Mouse (Mus musculus) layer of hippocampus, adult 9-11 months (tissue): ENCODE results near the gene Phb2.

Experiments used
- DNase-seq: peaks from one replicate; pipeline ENCODE4 v3.0.0; 2022

Gene Phb2

DNA sequence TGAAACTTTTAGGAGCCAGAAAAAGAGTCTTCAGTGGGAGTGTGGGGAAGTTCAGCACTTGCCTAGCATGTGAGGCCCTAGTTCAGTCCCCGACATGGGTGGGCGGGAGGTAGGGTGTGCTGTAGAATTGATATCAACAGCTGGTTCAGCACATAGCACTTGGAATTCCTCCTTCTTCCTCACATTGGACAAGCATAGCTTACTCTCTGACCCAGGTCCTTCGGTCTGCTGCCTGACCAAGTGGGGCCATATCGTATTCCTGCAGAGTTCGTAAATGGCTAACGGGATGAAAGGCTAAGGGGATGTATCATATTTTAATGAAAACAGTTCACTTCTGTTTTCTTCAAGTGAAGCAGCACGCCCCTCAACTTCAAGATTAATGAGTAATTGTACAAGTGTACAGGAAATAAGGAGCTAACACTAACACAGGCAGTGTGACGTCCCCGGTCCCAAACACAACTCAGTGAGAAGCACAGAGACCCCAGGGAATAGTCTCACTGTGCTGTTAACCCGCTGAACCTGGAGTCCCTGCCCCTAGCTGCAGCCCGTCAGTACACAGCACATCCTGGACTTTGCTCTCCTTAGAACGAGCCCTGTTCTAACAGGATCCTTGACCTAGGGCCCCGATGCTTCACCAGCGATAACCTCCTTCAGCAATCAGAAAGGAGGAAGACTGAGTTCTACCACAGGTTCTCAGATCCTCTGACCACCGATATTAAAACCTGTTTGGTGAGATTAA lies 18.7 kb upstream of the Phb2 start:
- no peak for DNase-seq

DNA sequence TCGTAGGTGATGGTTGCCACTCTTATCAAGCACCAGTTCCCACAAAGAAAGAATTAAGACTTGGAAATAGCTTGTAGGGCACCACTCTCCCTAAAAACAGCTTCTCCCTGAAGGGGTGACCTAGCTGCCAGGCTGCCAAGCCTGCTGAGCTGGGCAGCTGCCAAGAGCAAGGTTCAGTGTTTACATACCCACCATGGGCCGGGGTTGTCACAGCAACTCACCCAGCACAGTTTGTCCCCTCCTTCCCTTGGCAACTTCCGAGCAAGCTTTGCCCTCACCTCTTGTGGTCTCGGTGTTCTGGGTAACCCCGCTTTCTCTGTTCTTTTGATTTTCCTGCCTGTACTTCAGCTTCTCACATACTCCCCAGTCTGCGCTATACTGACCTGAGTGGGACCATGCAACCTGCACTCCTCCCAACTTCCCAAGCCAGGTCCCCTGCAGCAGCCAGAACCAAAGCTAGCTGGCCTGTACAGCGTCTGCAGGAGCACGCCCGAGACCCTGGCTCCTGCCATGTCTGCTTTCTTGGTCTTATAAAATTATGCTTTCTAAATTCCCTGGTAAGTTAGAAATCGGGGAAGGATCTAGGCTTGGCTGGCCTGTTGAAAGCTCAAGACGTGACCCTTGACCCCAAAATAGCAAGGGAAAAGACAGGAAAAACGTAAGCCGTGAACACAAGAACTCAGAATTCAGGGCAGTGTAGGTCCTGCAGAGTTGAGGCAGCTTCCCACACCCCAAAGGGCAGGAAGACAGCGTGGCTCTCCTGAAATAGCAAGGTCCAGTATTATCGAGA lies 17.8 kb upstream of the Phb2 start:
- peak; percentile 63 for DNase-seq

DNA sequence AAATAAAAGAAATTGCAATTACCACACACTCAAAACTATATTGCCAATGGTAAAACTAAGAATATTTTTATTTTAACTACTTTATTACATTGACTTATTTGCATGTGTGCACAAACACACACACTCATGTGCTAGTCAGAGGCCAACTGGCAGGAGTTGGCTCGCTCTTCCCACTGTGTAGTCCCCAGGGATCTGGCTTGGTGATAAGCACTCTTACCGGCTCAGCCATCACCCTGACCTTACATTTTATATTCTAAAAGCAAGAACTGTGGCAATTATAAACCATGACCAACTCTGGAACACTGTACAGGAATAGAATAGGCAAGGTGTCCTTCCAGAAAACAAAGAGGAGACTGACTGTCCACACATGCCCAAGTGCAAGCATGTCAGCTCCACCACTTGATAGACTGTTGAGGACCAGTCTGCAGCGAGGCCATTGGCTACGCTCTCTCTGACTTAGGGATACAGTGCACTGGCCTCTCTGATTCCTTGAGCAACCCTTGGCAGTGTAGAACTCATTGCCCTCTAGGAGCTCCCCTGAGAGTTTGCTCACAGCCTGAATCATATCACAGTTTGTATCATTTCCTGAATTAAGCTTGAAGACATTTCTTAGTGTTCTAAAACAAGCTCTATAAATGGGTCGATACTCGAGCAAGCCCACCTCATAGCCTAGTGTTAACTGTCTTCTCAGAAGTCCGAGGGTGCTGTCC lies 15.5 kb upstream of the Phb2 start:
- DNase-seq = no peak

DNA sequence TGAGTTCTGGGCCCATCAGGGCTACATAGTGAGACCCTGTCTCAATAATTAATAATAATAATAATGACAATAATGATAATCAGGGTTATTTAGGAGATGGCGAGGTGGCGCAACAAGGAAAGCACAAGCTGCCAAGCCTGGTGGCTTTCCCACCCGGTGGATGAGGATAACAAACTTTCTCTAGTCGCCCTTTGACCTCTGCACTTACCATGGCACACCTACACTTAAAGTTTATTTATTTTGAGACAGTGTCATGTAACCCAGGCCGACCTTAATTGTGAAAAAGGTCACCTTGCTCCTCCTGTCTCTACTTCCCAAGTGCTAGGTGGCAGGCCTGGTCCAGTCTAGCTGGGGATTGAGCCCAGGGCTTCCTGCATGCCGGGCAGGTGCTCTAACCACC lies 13.4 kb upstream of the Phb2 start:
- DNase-seq = no peak

DNA sequence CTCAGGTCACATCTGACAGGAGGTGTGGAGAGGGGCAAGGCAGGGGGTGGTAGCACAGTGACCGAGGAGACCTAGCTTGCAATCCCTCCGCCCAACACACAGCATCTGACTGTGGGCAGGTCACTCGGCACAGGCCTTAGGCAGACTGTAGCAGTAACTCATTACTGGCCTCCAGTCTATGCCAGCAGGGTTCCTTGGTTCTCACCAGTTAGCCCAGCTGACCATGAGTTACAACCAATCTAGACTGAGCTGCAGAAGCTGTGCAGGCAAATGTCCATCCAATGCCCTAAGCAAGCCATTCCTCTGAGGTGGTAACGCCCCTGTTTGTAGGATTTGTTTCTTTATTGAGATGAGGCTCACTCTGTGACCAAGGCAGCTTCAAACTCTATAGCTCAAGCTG lies 12.8 kb upstream of the Phb2 start:
- DNase-seq = no peak

DNA sequence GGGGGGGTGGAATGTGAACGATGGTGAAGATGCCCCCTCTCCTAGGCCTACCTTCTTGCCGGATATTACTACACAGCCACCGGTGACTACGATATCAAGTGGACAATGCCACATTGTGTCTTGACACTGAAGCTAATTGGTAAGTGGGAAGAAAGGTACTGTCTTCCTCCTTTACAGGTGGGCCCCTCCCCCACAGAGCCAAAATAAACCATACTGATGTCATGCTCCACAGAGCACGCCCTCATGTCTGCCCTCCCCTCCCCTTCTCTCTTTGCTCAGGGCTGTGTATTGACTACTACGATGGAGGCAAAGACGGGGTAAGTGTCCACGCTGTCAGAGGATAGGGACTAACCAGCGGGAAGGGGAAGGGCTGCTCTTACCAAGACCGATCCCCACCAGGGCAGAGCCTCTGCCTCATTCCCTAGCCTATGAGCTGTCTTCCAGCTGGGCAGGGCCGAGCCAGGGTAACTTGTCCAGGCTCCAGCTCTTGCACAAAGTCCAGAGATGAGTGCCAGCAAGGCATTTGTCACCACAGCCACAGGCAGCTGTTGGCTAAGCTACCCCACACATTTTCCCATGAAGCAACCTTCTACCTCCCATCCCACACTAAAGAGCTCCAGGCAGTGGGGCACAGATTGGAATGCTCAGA lies 12.1 kb upstream of the Phb2 start:
- peak; percentile 82 for DNase-seq

DNA sequence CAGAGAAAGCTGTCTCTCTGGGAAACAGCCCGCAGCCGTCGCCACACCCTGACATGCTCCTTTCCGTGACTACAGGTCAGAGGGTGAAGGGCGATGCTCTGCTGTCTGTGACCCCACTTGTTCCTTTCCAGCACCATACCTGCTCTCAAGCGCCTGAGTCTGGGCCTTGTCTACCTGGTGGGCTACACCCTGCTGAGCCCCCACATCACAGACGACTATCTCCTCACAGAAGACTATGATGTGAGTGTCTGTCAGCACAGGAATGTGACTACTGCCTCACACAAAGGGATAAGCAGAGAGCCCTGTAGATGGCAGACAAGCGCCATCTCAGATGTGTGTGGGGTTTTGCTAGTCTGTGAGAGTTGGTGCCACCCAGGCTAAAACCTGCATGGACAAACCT lies 10.8 kb upstream of the Phb2 start:
- DNase-seq = no peak

DNA sequence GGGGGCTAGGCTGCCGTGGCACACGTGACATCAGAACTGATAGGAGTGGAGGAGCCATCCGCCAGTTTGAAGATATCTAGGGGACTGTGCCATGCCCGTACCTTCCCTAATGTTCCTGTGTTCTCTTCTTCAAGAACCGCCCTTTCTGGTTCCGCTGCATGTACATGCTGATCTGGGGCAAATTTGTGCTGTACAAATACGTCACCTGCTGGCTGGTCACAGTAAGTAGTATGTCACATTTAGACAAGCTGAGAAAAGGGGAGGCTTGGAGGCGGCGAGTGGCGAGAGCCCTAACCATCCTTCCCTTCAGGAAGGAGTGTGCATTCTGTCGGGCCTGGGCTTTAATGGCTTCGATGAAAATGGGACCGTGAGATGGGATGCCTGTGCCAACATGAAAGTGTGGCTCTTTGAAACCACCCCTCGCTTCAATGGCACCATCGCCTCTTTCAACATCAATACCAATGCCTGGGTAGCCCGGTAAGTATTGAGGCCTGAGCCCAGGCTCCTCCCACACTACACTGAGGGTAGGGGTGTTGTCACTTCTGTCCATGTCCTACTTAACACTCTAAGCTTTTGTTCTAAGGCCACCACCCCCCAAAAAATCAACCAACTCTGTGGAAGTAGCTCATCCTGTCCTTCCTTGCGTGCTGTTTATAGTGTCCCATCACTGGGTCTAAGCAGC lies 9.9 kb upstream of the Phb2 start:
- DNase-seq = no peak

DNA sequence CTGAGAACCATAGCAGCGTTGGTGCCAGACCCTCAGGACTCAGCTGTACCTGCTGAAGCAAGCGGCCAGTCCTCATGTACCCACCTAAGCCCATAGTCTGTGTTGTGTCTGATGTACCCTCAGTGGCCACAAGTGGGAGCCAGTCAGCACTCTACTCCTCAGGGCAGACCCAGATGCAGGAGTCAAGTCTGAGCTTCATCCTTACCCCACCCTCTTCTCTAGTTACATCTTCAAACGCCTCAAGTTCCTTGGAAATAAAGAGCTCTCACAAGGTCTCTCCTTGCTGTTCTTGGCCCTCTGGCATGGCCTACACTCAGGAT lies 9.4 kb upstream of the Phb2 start:
- peak; percentile 61 for DNase-seq

DNA sequence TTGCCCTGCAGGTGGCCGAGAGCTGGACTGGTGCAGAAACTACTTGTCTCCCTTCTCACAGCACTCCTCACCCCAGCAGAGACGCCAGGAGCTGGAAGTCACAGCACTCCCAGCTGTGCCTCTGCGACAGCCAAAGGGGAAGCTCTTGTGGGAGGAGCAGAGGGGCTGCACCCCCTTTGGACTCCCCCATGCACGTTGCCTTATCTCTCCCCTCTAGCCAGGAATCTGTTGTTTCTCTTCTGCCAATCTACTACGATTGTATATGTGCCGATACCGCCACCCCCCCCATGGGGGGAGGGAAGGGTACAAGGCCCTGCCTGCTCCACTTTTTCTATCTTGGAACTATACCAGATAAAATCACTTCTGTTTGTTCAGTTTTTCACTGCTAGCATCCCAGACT lies 8.3 kb upstream of the Phb2 start:
- no peak for DNase-seq

DNA sequence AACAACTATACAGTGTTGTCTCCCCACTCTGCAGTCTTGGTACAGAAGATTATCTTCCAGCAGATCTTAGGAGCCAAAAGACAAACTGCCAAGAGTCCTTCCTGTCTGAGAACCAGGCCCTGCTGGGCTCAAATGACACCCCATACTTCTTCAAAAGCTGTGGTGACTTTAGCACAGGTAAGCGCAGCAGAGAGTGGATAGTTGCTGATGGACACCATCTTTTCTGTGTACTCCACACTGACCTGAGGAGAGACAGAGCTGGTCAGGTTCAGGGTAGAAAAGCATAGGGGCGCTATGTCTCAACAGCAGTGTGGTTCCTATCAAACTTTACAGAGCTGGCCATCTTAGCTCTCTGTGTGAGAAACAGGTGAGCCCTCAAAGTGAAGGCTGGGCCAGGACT lies 7.7 kb upstream of the Phb2 start:
- no peak for DNase-seq

DNA sequence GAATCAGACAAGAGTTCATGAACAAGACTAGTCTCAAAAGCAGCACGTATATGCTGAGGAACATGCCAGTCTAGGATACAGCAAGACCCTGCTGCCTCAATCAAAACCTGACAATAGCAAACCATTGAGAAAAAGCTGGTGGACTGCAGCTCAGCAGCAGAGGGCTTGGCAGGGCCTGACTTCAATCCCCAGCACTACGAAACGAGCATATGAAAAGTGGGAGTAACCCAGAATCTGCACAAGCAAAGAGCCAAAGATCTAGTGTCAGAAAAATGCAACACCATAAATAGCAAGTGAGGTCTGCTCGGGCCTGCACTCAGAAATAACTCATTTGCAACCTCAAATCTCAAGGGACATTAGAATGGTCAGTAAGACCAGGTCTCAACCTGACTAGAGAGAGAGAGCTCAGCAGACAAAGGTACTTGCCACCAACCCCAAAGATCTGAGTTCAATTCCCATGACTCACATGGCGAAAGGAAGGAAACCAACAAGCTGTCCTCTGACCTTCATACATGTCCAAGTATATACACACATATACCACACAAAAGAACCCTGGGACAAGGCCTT lies 6.0 kb upstream of the Phb2 start:
- DNase-seq = no peak

DNA sequence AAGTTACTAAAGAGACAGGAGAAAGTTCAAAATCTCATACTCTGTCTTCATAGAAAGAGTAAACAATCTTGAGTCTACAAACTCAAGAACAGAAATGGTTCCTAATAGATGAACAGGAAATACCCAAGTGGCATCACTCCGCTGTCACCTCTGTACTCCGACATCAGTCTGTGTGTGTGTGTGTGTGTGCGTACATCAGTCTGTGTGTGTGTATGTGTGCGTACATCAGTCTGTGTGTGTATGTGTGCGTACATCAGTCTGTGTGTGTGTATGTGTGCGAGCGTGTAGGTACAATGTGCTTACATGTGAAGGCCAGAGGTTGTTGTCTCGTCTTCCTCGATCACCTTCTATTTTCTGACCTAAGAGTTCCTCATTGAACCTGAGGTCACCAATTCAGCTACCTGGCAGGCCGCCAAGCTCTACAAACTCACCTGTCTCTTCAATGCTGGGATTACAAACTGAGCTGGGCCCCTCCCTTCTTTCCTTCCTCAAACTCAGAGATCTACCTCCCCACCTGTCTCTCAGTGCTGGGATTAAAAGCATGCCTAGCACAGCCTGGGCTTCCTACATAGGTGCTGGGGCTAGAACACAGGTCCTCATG lies 3.7 kb upstream of the Phb2 start:
- DNase-seq = no peak

DNA sequence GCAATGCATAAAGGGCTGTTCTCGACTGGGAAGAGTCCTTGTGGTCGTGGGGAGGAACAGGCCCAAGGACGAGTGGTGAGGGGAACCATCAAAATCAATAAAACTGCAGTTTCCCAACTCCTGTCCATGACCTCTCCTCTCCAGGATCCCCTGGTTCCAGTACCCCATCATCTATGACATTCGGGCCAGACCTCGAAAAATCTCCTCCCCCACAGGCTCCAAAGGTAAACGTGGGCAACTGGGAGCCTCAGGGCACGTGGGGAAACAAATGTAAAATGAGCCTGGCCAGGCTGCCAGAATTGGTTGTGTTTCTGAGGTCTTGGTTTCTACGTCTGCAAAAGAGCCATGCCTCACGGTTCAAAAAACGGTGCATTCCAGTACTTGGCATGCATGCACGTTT lies 782 bp downstream of the Phb2 start:
- no peak for DNase-seq

DNA sequence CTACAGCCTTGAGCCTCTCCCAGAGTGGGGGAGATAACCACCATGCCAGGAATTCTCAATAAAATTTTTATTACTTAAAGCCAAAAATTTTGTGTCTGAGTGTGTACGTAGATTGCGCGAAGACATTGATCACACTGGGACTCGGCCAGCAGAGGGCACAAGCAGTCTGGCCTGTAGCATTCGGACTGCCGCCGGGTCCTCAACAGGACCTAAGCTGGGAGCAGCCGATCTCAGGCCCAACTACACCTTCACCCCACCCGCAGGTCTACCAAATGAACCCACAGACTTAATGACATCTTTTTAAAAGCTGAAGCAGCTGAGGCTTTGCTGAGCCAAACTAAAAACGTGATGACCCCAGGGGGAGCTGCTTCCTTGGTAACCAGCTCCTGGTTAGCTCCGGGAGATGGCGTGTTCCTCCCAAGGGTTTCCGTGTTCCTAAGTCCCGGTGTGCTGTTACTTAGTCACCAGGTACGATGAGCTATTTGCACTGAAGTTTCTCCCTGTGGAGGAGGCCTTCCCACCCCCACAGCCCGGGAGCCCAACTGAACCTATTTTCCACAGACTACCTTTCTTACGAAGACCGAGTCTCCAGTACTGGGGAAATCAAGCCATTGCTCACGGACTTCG lies 4.8 kb downstream of the Phb2 start:
- no peak for DNase-seq

DNA sequence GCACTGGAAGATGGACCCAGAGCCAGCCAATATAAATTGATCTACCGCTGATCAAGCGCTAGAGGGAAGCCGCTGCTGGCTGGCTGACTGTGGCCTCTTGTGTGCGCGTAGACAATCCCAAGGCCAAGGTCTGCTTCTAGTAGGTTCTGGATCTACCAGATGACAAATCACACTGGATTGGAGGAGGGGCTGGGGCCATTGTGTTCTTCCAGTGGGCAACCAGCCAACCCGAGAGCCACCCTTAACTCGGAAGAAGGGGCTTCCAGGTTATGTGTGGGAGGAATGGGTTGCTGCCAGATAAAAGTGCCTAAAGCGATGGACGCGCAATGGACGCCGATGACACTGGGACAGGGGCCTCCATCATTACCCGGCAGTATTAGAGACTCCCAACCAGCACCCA lies 5.8 kb downstream of the Phb2 start:
- DNase-seq = no peak

DNA sequence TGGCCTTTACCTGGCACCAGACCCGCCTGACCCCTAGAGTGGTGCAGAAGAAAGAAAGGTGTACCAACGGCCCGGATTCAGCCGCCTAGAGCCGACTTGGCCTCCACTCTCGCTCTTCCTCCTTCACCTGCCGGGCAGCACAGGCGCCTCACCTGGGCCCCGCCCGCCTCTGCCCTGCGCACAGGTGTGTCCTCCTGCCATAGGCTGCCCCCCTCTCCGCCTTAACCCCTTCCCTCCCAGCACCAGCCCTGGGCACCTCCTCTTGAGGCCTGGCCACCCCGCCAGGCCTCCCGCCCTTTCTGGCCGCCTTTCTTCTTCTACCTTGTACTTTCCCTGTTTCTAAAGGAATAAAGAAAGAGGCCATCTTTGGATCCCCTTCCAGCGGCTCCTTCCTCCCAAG lies 6.6 kb downstream of the Phb2 start:
- no peak for DNase-seq

DNA sequence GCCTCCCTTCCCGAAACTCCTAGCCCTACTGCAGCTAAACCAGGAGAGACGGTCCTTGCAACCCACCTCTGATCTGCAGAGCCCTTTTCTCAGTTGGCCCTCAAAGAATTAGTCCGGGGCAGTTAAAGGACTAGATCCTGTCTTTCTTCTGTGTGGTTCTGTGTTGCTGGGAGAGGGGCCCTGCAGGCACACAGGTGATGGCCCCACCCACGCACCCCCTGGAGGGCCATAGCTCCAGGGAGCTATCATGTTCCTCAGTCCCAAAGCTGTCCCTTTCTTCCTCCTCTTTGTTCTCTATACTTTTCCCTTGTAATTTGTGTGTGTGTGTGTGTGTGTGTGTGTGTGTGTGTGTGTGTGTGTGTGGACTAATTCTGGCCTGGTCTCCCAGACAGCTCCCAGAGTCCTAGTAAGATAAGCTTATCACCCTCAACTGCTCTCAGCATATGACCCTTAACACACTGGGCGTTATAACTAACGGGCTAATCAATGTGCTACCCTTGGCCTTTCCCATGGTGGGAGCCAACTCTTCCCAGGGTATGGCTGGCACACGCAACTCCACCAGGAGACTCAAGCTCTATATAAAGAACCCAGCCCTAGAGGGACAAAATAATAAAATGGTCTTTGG lies 7.3 kb downstream of the Phb2 start:
- no peak for DNase-seq

DNA sequence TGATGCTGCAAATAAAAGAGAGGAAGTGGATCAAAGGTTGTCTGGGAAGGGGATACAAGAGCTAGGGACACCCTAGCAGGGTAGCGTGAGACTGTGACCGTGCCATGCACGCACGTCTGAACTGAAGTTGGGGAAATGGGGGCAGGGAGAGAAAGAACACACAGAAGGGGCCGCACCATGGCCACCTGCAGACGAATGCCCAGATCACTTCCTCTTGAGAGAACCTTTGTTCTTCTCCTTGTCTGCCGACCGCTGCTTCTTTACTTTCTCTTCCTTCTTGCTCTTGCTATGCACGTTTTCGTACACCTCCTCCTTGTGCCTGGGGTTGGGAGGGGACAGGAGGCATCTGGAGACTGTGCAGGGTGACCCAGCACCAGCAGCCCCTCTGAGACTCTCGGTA lies 8.8 kb downstream of the Phb2 start:
- no peak for DNase-seq

DNA sequence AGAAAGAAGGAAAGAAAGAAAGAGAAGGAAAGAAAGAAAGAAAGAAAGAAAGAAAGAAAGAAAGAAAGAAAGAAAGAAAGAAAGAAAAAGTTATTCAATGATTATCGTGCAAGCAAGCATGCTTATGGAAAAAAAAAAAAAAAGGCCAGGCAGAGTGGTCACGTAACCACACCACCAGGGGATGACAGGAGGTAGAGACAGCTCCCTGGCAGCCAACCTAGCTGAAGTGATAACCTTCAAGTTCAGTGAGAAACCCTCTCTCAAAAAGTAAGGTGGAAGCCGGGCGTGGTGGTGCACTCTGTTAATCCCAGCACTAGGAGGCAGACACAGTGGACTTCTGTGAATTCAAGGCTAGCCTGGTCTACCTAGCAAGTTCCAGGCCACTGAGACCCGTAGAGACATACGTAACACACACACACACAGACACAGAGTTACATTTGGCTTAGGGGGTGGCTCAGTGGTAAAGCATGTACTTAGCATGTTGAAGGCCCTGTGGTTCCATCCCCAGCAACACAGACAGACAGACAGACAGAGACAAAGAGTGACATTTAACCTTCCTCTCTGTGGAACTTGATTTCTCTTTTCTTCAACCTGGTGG lies 10.8 kb downstream of the Phb2 start:
- no peak for DNase-seq

DNA sequence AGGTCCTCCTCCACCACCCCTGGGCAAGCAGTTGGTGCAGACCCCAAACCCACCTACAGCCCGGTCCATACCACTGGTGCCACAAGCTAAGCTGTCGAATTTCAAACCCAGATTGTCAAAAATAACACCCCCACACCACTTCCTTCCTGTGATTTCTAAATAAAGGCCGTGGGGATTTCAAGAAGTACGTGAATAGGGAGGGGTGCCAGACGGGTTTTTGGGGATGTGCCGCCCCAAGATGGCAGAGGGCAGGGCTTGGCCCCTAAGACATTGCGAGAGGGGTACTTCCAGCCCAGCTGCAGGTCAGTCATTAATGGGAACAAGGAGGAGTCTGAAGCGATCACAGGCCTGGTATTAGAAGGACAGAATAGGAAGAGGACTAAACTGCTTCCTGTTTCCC lies 11.4 kb downstream of the Phb2 start:
- peak; percentile 71 for DNase-seq
